Mouse (Mus musculus): ENCODE measurements around the gene Rab10.

- no peak for TF ChIP-seq CTCF (IDR thresholded peaks at IDR 0.05; ENCODE audit: borderline replicate concordance, insufficient read depth, low read length)
- no peak for TF ChIP-seq POLR2A (IDR thresholded peaks at IDR 0.05; ENCODE audit: low read depth, low read length)
Observed at GRCm38 (mm10) chr12:3267397-3267796, 42.4 kb downstream of the Rab10 start.
